Mouse (Mus musculus) thymus, postnatal 0 days (tissue): Measurements from ENCODE around the gene F12. TPM values are rescaled to one million over a fixed set of nuclear protein-coding genes. Genes with fewer than 3 reads are reported as not detected.

Experiments
- DNase-seq: peaks from one replicate; pipeline ENCODE4 v3.0.0-alpha.2; 2015; ENCODE audit warnings: low spot score
- microRNA-seq: library from miRNA; unstranded; fragments of <30 nt; microRNA quantifications from one replicate; pipeline ENCODE4, GENCODE M21; 2016; ENCODE audit warnings: borderline number of aligned reads
- polyA plus RNA-seq: library from polyadenylated mRNA; unstranded; fragments of >200 nt; fragmentation: Nextera tagmentation; extraction: Ambion mirVana; gene quantifications from 2 replicates; pipeline ENCODE4 v1.2.1, GENCODE M21; 2015

F12 gene
- polyA plus RNA-seq, 1 experiment from 2014 or later, result 0.12 TPM

DNA sequence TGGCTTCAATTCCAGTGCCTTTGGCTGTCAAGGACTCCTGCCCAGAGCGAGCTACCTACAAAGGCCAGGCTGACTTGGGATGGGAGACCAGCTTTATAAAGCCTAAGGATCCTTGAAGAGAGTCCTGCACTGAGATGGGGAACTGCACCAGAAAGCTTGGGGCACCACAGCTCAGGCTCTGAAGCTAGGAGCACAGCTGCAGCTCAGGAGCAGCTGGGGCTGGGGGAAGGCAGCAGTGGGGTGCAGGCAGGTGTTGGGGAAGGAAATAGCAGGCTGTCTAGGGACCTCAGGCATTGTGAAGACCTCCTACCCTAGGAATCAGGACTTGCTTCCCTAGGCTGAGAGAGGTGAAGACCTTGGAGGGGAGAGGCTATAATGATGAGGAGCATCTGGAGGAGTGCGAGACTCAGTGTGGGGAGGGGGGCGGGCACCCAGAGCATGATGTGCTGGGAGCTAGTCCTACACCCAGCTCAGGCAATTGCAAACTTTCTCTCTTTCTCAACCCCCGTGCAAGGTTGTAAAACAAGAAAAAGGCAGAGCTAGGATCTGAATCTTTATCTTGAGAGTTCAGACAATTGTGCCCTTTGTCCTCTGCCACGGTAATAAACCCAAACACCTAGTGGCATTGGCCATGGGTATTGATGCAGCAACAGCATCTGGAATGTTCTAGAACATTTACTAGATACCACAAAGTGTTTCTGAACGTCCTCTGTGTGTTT, 52.2 kb downstream of the F12 start:
- DNase-seq, result peak; percentile 82

DNA sequence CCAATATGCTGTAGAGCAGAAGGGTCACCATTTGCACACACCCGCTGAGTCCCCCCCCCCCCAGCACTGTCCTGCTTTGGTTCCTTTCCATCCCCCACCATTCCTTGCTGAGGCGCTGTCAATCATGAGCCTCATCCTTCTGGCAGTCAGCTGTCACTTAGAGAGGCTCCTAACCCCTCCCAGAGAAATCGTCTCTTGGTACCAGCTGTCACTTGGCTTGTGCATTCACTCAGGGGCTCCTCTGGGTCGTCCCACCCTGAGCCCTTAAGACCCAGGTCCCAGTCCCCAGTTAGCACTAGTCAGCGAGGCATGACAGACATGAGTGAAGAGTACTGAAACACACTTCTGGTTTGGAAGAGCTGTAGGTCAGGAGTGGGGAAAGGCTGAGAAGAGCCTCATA, 54.9 kb downstream of the F12 start:
- DNase-seq, result no peak

GRCm38 (mm10) chr13:55371007-55371681, 55.4 kb downstream of the F12 start:
- no peak for DNase-seq

DNA sequence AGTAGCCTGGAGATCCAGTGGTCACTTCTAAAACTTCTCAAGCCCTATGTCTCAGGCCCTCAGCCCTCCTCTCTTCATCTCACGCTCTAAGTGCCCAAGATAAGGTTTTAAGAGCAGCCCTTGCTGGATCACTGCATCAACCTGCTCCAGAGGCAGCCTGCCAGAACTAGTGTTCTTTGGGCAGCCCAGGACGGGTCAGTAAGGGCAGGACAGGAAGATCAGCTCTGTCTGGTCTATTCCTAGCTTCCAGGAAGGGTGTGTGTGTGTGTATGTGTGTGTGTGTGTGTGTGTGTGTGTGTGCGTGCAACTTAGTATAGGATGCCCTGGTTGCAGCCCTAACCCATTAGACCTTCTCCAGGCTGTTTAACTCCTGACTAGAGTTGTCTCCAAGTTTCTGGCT, 56.4 kb downstream of the F12 start:
- no peak for DNase-seq

DNA sequence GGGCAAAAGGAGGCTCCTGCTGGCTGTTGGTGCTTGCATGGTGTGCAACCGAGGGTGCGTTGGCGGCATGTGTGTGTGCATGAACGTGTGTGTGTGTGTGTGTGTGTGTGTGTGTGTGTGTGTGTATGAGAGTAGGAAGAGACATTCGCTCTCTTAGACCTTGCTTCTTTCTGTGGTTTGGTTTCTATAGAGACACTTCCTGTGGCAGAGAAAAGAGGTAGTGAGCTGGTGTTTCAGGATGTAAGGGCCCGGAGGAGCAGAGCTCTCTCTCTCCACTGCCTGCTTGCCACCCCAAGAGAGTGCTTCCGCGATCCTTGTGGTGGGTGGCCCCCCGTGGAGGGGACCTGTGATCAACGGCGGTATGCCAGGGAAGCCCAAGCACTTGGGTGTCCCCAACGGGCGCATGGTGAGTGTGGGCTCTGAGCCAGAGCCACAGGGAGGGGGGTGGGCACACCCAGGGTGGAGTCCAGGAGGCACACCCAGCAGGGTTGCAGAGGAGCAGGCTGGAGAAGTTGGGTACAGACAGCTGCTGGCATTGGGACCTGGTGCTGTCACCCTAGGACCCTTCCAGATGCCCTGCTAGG, 57.0 kb downstream of the F12 start, which contains the start of gene Rgs14:
Rgs14 (plus strand) TSS at position 202 of the 584 bp plus-strand sequence.
- DNase-seq, result peak; percentile 91

DNA sequence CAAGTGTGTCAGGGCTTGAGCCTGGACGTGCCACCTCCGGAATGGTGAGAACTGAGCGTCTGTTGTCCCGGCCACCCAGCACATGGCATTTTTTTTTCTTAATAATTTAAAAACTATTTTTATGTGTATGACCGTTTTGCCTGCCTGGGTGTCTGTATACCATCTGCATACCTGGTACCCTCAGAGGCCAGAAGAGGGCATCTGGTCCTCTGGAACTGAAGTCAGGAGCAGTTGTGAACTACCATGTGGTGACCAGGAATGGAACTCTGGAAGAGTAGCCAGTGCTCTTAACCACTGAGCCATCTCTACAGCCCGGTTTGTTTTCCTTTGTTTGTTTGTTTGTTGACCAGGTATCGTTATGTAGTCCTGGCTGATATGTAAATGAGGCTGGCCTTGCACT, 58.2 kb downstream of the F12 start:
- DNase-seq, result no peak

Small RNAs within 50 kb of the gene (microRNA-seq; reads per million reads assigned to microRNA genes)
- 1.7 reads per million for gene Mir6943

Other genes with a start within 250 kb of the F12 start
- gene Nsd1, start 217.0 kb downstream of the F12 start, polyA plus RNA-seq, result 52.6 and 73.8 TPM in 2 replicates
- gene Prelid1, start 106.3 kb downstream of the F12 start, polyA plus RNA-seq, result 434 and 456 TPM in 2 replicates
- 99.1 and 105 TPM in 2 replicates for gene Rab24, start 104.8 kb downstream of the F12 start, polyA plus RNA-seq
- gene Mxd3, start 97.0 kb downstream of the F12 start, polyA plus RNA-seq, result 57.9 and 66.6 TPM in 2 replicates
- gene Lman2, start 64.0 kb downstream of the F12 start, polyA plus RNA-seq, result 94.2 and 97.1 TPM in 2 replicates
- gene Rgs14, start 57.1 kb downstream of the F12 start, polyA plus RNA-seq, result 53.6 and 62.3 TPM in 2 replicates
- 0.06 and 0.07 TPM in 2 replicates for gene Slc34a1, start 28.6 kb downstream of the F12 start, polyA plus RNA-seq
- gene Pfn3, start 11.6 kb downstream of the F12 start, polyA plus RNA-seq, result not detected in 2 replicates
- gene Grk6, start 18.3 kb upstream of the F12 start, polyA plus RNA-seq, result 76.9 and 87.8 TPM in 2 replicates
- 0.27 and 0.46 TPM in 2 replicates for gene Prr7, start 37.5 kb upstream of the F12 start, polyA plus RNA-seq
- 8.4 and 9.3 TPM in 2 replicates for gene Dbn1, start 61.3 kb upstream of the F12 start, polyA plus RNA-seq
- 37.5 and 39.4 TPM in 2 replicates for gene Pdlim7, start 86.9 kb upstream of the F12 start, polyA plus RNA-seq
- 2.6 and 2.7 TPM in 2 replicates for gene Dok3, start 102.5 kb upstream of the F12 start, polyA plus RNA-seq
- gene Ddx41, start 109.9 kb upstream of the F12 start, polyA plus RNA-seq, result 51.6 and 54.2 TPM in 2 replicates
- 39.6 and 50.0 TPM in 2 replicates for gene Fam193b, start 144.3 kb upstream of the F12 start, polyA plus RNA-seq
- 117 and 129 TPM in 2 replicates for gene Tmed9, start 146.9 kb upstream of the F12 start, polyA plus RNA-seq
- 20.2 and 24.1 TPM in 2 replicates for gene B4galt7, start 173.1 kb upstream of the F12 start, polyA plus RNA-seq
- gene Caml, start 196.2 kb upstream of the F12 start, polyA plus RNA-seq, result 35.9 and 38.3 TPM in 2 replicates
- 37.0 and 39.1 TPM in 2 replicates for gene Ddx46, start 208.2 kb upstream of the F12 start, polyA plus RNA-seq